Mouse (Mus musculus): ENCODE measurements at regions not wholly inside any gene's neighbourhood (a gene's known extent, or its start where the extent isn't known, plus 50 kb on each side); places are given as distances from the start of the nearest gene placed in this dataset.
A peak's percentile ranks its signal among the peaks of the same experiment; 100 is the strongest.

- peaks cover 3% of the 10 kb centered on the region; the same call in 1 of the 2 replicates for H3K4me1 ChIP-seq (ENCODE audit: control insufficient read depth, insufficient read depth, low read length)
- WGBS, result 83% methylated on average over 5 of the region's 5 CpGs
- no peaks in the 10 kb centered on the region for H3K27me3 ChIP-seq (replicated peaks; ENCODE audit: control insufficient read depth, insufficient read depth, low read length)
- no peaks in the 10 kb centered on the region for H3K36me3 ChIP-seq (ENCODE audit: control insufficient read depth, insufficient read depth, low read length)
- no peak overlapping the region for H3K4me2 ChIP-seq (ENCODE audit: low read depth, low read length)
- no peak overlapping the region for H3K9ac ChIP-seq (ENCODE audit: low read depth, low read length)
- H3K4me3 ChIP-seq (ENCODE audit: low read depth, low read length), result no peak overlapping the region
- H3K9me3 ChIP-seq (ENCODE audit: control insufficient read depth, low read length), result no peaks in the 10 kb centered on the region
- no peak overlapping the region for H3K27ac ChIP-seq (replicated peaks; ENCODE audit: low read depth, low read length)
- ATAC-seq (ENCODE audit: low read depth) (no peak), DNase-seq (ENCODE audit: low spot score) (no peak)
Measured at GRCm38 (mm10) chr4:12627158-12627871, 455.5 kb upstream of the Fam92a start.

- Histone ChIP-seq H3K27me3 (replicated peaks; ENCODE audit: control insufficient read depth, insufficient read depth, low read length) (no peaks in the 10 kb centered on the region), H3K4me1 (ENCODE audit: control insufficient read depth, insufficient read depth, low read length) (no peaks in the 10 kb centered on the region), H3K36me3 (ENCODE audit: control insufficient read depth, insufficient read depth, low read length) (no peaks in the 10 kb centered on the region), H3K9me3 (ENCODE audit: control insufficient read depth, low read length) (no peaks in the 10 kb centered on the region), H3K27ac (replicated peaks; ENCODE audit: low read depth, low read length) (no peak overlapping the region), H3K4me3 (ENCODE audit: low read depth, low read length) (no peak overlapping the region), H3K9ac (ENCODE audit: low read depth, low read length) (no peak overlapping the region), H3K4me2 (ENCODE audit: low read depth, low read length) (no peak overlapping the region)
- no peak for ATAC-seq (ENCODE audit: low read depth)
- no peak for DNase-seq (ENCODE audit: low spot score)
- WGBS, result 66% methylated on average over 4 of the region's 4 CpGs
Measured at GRCm38 (mm10) chr4:12620756-12621270, 449.0 kb upstream of the Fam92a start.

- Histone ChIP-seq H3K4me2 (ENCODE audit: low read depth, low read length) (no peak overlapping the region), H3K27me3 (replicated peaks; ENCODE audit: control insufficient read depth, insufficient read depth, low read length) (no peaks in the 10 kb centered on the region), H3K27ac (replicated peaks; ENCODE audit: low read depth, low read length) (no peak overlapping the region), H3K9me3 (ENCODE audit: control insufficient read depth, low read length) (no peaks in the 10 kb centered on the region), H3K9ac (ENCODE audit: low read depth, low read length) (no peak overlapping the region), H3K36me3 (ENCODE audit: control insufficient read depth, insufficient read depth, low read length) (no peaks in the 10 kb centered on the region), H3K4me1 (ENCODE audit: control insufficient read depth, insufficient read depth, low read length) (no peaks in the 10 kb centered on the region), H3K4me3 (ENCODE audit: low read depth, low read length) (no peak overlapping the region)
- 48% methylated on average over 4 of the region's 4 CpGs for WGBS
- DNase-seq (ENCODE audit: low spot score) (no peak), ATAC-seq (ENCODE audit: low read depth) (no peak)
Measured at GRCm38 (mm10) chr4:12620059-12620755, 448.4 kb upstream of the Fam92a start.

- Histone ChIP-seq H3K9me3 (ENCODE audit: control insufficient read depth, low read length) (no peaks in the 10 kb centered on the region), H3K4me3 (ENCODE audit: low read depth, low read length) (no peak overlapping the region), H3K36me3 (ENCODE audit: control insufficient read depth, insufficient read depth, low read length) (no peaks in the 10 kb centered on the region), H3K4me2 (ENCODE audit: low read depth, low read length) (no peak overlapping the region), H3K4me1 (ENCODE audit: control insufficient read depth, insufficient read depth, low read length) (0 out of 2 replicates have a peak, but pooled peaks cover 5% of the 10 kb centered on the region), H3K27ac (replicated peaks; ENCODE audit: low read depth, low read length) (no peak overlapping the region), H3K9ac (ENCODE audit: low read depth, low read length) (no peak overlapping the region), H3K27me3 (replicated peaks; ENCODE audit: control insufficient read depth, insufficient read depth, low read length) (no peaks in the 10 kb centered on the region)
- ATAC-seq (ENCODE audit: low read depth), result no peak
- 86% methylated on average over 5 of the region's 5 CpGs for WGBS
- DNase-seq (ENCODE audit: low spot score), result no peak
Measured at GRCm38 (mm10) chr4:12616665-12617064, 444.9 kb upstream of the Fam92a start.

GRCm38 (mm10) chr4:12611511-12611910 is 439.7 kb upstream of the Fam92a start:
- Histone ChIP-seq H3K4me3 (ENCODE audit: low read depth, low read length) (no peak overlapping the region), H3K4me1 (ENCODE audit: control insufficient read depth, insufficient read depth, low read length) (0 out of 2 replicates have a peak, but pooled peaks cover 5% of the 10 kb centered on the region), H3K36me3 (ENCODE audit: control insufficient read depth, insufficient read depth, low read length) (no peaks in the 10 kb centered on the region), H3K27ac (replicated peaks; ENCODE audit: low read depth, low read length) (no peak overlapping the region), H3K9me3 (ENCODE audit: control insufficient read depth, low read length) (no peaks in the 10 kb centered on the region), H3K4me2 (ENCODE audit: low read depth, low read length) (no peak overlapping the region), H3K9ac (ENCODE audit: low read depth, low read length) (no peak overlapping the region), H3K27me3 (replicated peaks; ENCODE audit: control insufficient read depth, insufficient read depth, low read length) (no peaks in the 10 kb centered on the region)
- ATAC-seq (ENCODE audit: low read depth), result no peak
- WGBS, result 53% methylated on average over 5 of the region's 5 CpGs
- no peak for DNase-seq (ENCODE audit: low spot score)

GRCm38 (mm10) chr4:12601165-12601919 is 429.5 kb upstream of the Fam92a start:
- H3K36me3 ChIP-seq (ENCODE audit: control insufficient read depth, insufficient read depth, low read length), result no peaks in the 10 kb centered on the region
- peaks cover 18% of the 10 kb centered on the region for H3K4me1 ChIP-seq (ENCODE audit: control insufficient read depth, insufficient read depth, low read length)
- ATAC-seq (ENCODE audit: low read depth) (no peak), DNase-seq (ENCODE audit: low spot score) (no peak)
- no peaks in the 10 kb centered on the region for H3K9me3 ChIP-seq (ENCODE audit: control insufficient read depth, low read length)
- no peaks in the 10 kb centered on the region for H3K27me3 ChIP-seq (replicated peaks; ENCODE audit: control insufficient read depth, insufficient read depth, low read length)
- H3K9ac ChIP-seq (ENCODE audit: low read depth, low read length), result no peak overlapping the region
- no peak overlapping the region for H3K4me2 ChIP-seq (ENCODE audit: low read depth, low read length)
- no peak overlapping the region for H3K27ac ChIP-seq (replicated peaks; ENCODE audit: low read depth, low read length)
- no peak overlapping the region for H3K4me3 ChIP-seq (ENCODE audit: low read depth, low read length)
- WGBS, result 79% methylated on average over 15 of the region's 15 CpGs

GRCm38 (mm10) chr4:12595801-12596515 is 424.1 kb upstream of the Fam92a start:
- ATAC-seq (ENCODE audit: low read depth), result peak; percentile 84
- Histone ChIP-seq H3K27ac (replicated peaks; ENCODE audit: low read depth, low read length) (peak overlapping the region; percentile 79), H3K4me3 (ENCODE audit: low read depth, low read length) (no peak overlapping the region), H3K27me3 (replicated peaks; ENCODE audit: control insufficient read depth, insufficient read depth, low read length) (no peaks in the 10 kb centered on the region), H3K9ac (ENCODE audit: low read depth, low read length) (no peak overlapping the region), H3K4me1 (ENCODE audit: control insufficient read depth, insufficient read depth, low read length) (peaks cover 33% of the 10 kb centered on the region), H3K9me3 (ENCODE audit: control insufficient read depth, low read length) (no peaks in the 10 kb centered on the region), H3K4me2 (ENCODE audit: low read depth, low read length) (peak overlapping the region; percentile 45), H3K36me3 (ENCODE audit: control insufficient read depth, insufficient read depth, low read length) (no peaks in the 10 kb centered on the region)
- peak; percentile 95 for DNase-seq (ENCODE audit: low spot score)
- WGBS, result 28% methylated on average over 10 of the region's 10 CpGs

GRCm38 (mm10) chr4:12592973-12593372 is 421.2 kb upstream of the Fam92a start:
- no peak overlapping the region for H3K4me3 ChIP-seq (ENCODE audit: low read depth, low read length)
- ATAC-seq (ENCODE audit: low read depth) (no peak), DNase-seq (ENCODE audit: low spot score) (peak; percentile 45)
- no peaks in the 10 kb centered on the region for H3K27me3 ChIP-seq (replicated peaks; ENCODE audit: control insufficient read depth, insufficient read depth, low read length)
- H3K4me2 ChIP-seq (ENCODE audit: low read depth, low read length), result no peak overlapping the region
- H3K36me3 ChIP-seq (ENCODE audit: control insufficient read depth, insufficient read depth, low read length), result no peaks in the 10 kb centered on the region
- no peak overlapping the region for H3K9ac ChIP-seq (ENCODE audit: low read depth, low read length)
- 38% methylated on average over 3 of the region's 3 CpGs for WGBS
- peaks cover 29% of the 10 kb centered on the region for H3K4me1 ChIP-seq (ENCODE audit: control insufficient read depth, insufficient read depth, low read length)
- no peak overlapping the region for H3K27ac ChIP-seq (replicated peaks; ENCODE audit: low read depth, low read length)
- no peaks in the 10 kb centered on the region for H3K9me3 ChIP-seq (ENCODE audit: control insufficient read depth, low read length)

Measured in embryonic facial prominence, embryonic 14.5 days (tissue).